Mouse (Mus musculus): ENCODE measurements at regions not wholly inside any gene's neighbourhood (a gene's known extent, or its start where the extent isn't known, plus 50 kb on each side); places are given as distances from the start of the nearest gene placed in this dataset.

- no peak overlapping the region for H3K4me3 ChIP-seq (ENCODE audit: low read depth, low read length)
- no peak for TF ChIP-seq CTCF (IDR thresholded peaks at IDR 0.05; ENCODE audit: extremely low read depth, insufficient read length, insufficient replicate concordance, low read depth, low read length)
- no peak for TF ChIP-seq POLR2A (IDR thresholded peaks at IDR 0.05; ENCODE audit: low read depth, low read length)
- H3K27me3 ChIP-seq (ENCODE audit: control insufficient read depth, insufficient read depth, low read length) = no peaks in the 10 kb centered on the region
- no peaks in the 10 kb centered on the region for H3K36me3 ChIP-seq (ENCODE audit: control insufficient read depth, insufficient read depth, low read length)
- no peak overlapping the region for H3K27ac ChIP-seq (ENCODE audit: insufficient read depth, low read depth, low read length)
- WGBS = 88% methylated on average over 4 of the region's 4 CpGs
- H3K4me1 ChIP-seq (ENCODE audit: control insufficient read depth, insufficient read depth, insufficient read length, low read length) = peaks cover 12% of the 10 kb centered on the region; the same call in 1 of the 2 replicates
Measured at GRCm38 (mm10) chr8:126784604-126785003, 161.0 kb downstream of the Tomm20 start.

- no peak overlapping the region for H3K4me3 ChIP-seq (ENCODE audit: low read depth, low read length)
- TF ChIP-seq POLR2A (IDR thresholded peaks at IDR 0.05; ENCODE audit: low read depth, low read length) (no peak), CTCF (IDR thresholded peaks at IDR 0.05; ENCODE audit: extremely low read depth, insufficient read length, insufficient replicate concordance, low read depth, low read length) (no peak)
- 84% methylated on average over 12 of the region's 12 CpGs for WGBS
- H3K27me3 ChIP-seq (ENCODE audit: control insufficient read depth, insufficient read depth, low read length) = no peaks in the 10 kb centered on the region
- H3K4me1 ChIP-seq (ENCODE audit: control insufficient read depth, insufficient read depth, insufficient read length, low read length) = peaks cover 7% of the 10 kb centered on the region; the same call in 1 of the 2 replicates
- H3K27ac ChIP-seq (ENCODE audit: insufficient read depth, low read depth, low read length) = no peak overlapping the region
- no peaks in the 10 kb centered on the region for H3K36me3 ChIP-seq (ENCODE audit: control insufficient read depth, insufficient read depth, low read length)
Measured at GRCm38 (mm10) chr8:126783703-126784440, 161.8 kb downstream of the Tomm20 start.

GRCm38 (mm10) chr8:126778673-126779072, 167.0 kb downstream of the Tomm20 start:
- TF ChIP-seq CTCF (IDR thresholded peaks at IDR 0.05; ENCODE audit: extremely low read depth, insufficient read length, insufficient replicate concordance, low read depth, low read length) (no peak), POLR2A (IDR thresholded peaks at IDR 0.05; ENCODE audit: low read depth, low read length) (no peak)
- WGBS = 91% methylated on average over 7 of the region's 7 CpGs
- peaks cover 33% of the 10 kb centered on the region; the same call in 1 of the 2 replicates for H3K4me1 ChIP-seq (ENCODE audit: control insufficient read depth, insufficient read depth, insufficient read length, low read length)

GRCm38 (mm10) chr8:126778131-126778530, 167.5 kb downstream of the Tomm20 start:
- 60% methylated on average over 7 of the region's 7 CpGs for WGBS
- H3K36me3 ChIP-seq (ENCODE audit: control insufficient read depth, insufficient read depth, low read length) = no peaks in the 10 kb centered on the region

More at GRCm38 (mm10) chr8:126778673-126779072, 167.0 kb downstream of the Tomm20 start:
- Histone ChIP-seq H3K27me3 (ENCODE audit: control insufficient read depth, insufficient read depth, low read length) (no peaks in the 10 kb centered on the region), H3K4me3 (ENCODE audit: low read depth, low read length) (no peak overlapping the region), H3K27ac (ENCODE audit: insufficient read depth, low read depth, low read length) (0 out of 2 replicates have a peak overlapping the region, but pooled peaks have one; percentile 21), H3K36me3 (ENCODE audit: control insufficient read depth, insufficient read depth, low read length) (no peaks in the 10 kb centered on the region)

GRCm38 (mm10) chr8:126776605-126777469, 168.8 kb downstream of the Tomm20 start:
- Histone ChIP-seq H3K36me3 (ENCODE audit: control insufficient read depth, insufficient read depth, low read length) (no peaks in the 10 kb centered on the region), H3K4me3 (ENCODE audit: low read depth, low read length) (no peak overlapping the region), H3K4me1 (ENCODE audit: control insufficient read depth, insufficient read depth, insufficient read length, low read length) (peaks cover 49% of the 10 kb centered on the region), H3K27me3 (ENCODE audit: control insufficient read depth, insufficient read depth, low read length) (no peaks in the 10 kb centered on the region), H3K27ac (ENCODE audit: insufficient read depth, low read depth, low read length) (peak overlapping the region; percentile 92)
- TF ChIP-seq POLR2A (IDR thresholded peaks at IDR 0.05; ENCODE audit: low read depth, low read length) (no peak), CTCF (IDR thresholded peaks at IDR 0.05; ENCODE audit: extremely low read depth, insufficient read length, insufficient replicate concordance, low read depth, low read length) (peak; percentile 32; the same call in 1 of the 2 replicates)
- 27% methylated on average over 11 of the region's 11 CpGs for WGBS

More at GRCm38 (mm10) chr8:126778131-126778530, 167.5 kb downstream of the Tomm20 start:
- H3K27me3 ChIP-seq (ENCODE audit: control insufficient read depth, insufficient read depth, low read length) = no peaks in the 10 kb centered on the region
- TF ChIP-seq CTCF (IDR thresholded peaks at IDR 0.05; ENCODE audit: extremely low read depth, insufficient read length, insufficient replicate concordance, low read depth, low read length) = no peak
- TF ChIP-seq POLR2A (IDR thresholded peaks at IDR 0.05; ENCODE audit: low read depth, low read length) = no peak
- no peak overlapping the region for H3K4me3 ChIP-seq (ENCODE audit: low read depth, low read length)
- no peak overlapping the region for H3K27ac ChIP-seq (ENCODE audit: insufficient read depth, low read depth, low read length)
- H3K4me1 ChIP-seq (ENCODE audit: control insufficient read depth, insufficient read depth, insufficient read length, low read length) = peaks cover 38% of the 10 kb centered on the region; the same call in 1 of the 2 replicates

GRCm38 (mm10) chr8:126775334-126775733, 170.3 kb downstream of the Tomm20 start:
- H3K36me3 ChIP-seq (ENCODE audit: control insufficient read depth, insufficient read depth, low read length) = no peaks in the 10 kb centered on the region
- TF ChIP-seq CTCF (IDR thresholded peaks at IDR 0.05; ENCODE audit: extremely low read depth, insufficient read length, insufficient replicate concordance, low read depth, low read length) (no peak), POLR2A (IDR thresholded peaks at IDR 0.05; ENCODE audit: low read depth, low read length) (no peak)
- H3K4me1 ChIP-seq (ENCODE audit: control insufficient read depth, insufficient read depth, insufficient read length, low read length) = peaks cover 61% of the 10 kb centered on the region
- peak overlapping the region; percentile 92 for H3K27ac ChIP-seq (ENCODE audit: insufficient read depth, low read depth, low read length)
- 25% methylated on average over 3 of the region's 3 CpGs for WGBS
- no peak overlapping the region for H3K4me3 ChIP-seq (ENCODE audit: low read depth, low read length)
- no peaks in the 10 kb centered on the region for H3K27me3 ChIP-seq (ENCODE audit: control insufficient read depth, insufficient read depth, low read length)

Measured in small intestine, adult 2 months (tissue).